Mouse (Mus musculus) CH12.LX (cell line): Measurements from ENCODE around the gene Slc22a15. TPM values are rescaled to one million over a fixed set of nuclear protein-coding genes. Genes with fewer than 3 reads are reported as not detected.
A peak's percentile ranks its signal among the peaks of the same experiment; 100 is the strongest.
"Not testable (repeated sequence)": the region's sequence is repeated elsewhere in the genome, so short reads cannot be mapped to it uniquely, and the experiment has no call there.

ENCODE experiments used
- DNase-seq: peaks from one replicate; pipeline ENCODE4 v3.0.0-alpha.2; 2013; ENCODE audit errors: extremely low read depth
- H3K27ac ChIP-seq: 2 replicates; pipeline ENCODE4 v1.5.1; 2012; ENCODE audit warnings: low read depth, mild to moderate bottlenecking, control low read depth, moderate library complexity; ENCODE audit not compliant: insufficient read depth
- H3K27me3 ChIP-seq: replicated peaks from 2 replicates; pipeline ENCODE3; 2012; ENCODE audit warnings: inconsistent platforms
- H3K36me3 ChIP-seq, 2 experiments: replicated peaks in 1 of 2; 2 replicates each; pipeline versions ENCODE3 to v1.6.1; 2012; ENCODE audit warnings: inconsistent platforms in 1 of 2, low read length in 1 of 2, mild to moderate bottlenecking in 1 of 2, mixed read lengths in 1 of 2, moderate library complexity in 1 of 2; ENCODE audit not compliant: control insufficient read depth in 1 of 2, insufficient read depth in 1 of 2
- H3K4me1 ChIP-seq, 2 experiments: 2 replicates each; pipeline ENCODE4 v1.6.1; 2012; ENCODE audit warnings: inconsistent platforms in 1 of 2, moderate library complexity in 1 of 2; ENCODE audit not compliant: insufficient read depth in 2 of 2, control insufficient read depth in 1 of 2
- H3K4me2 ChIP-seq: 2 replicates; pipeline ENCODE4 v1.6.1; 2012; ENCODE audit warnings: low read depth, mild to moderate bottlenecking, control low read depth; ENCODE audit not compliant: poor library complexity, insufficient read depth, severe bottlenecking
- H3K4me3 ChIP-seq, 3 experiments: fragments of 150-350 bp in 1 of 3; sonication (generic) in 1 of 3; replicated peaks in 1 of 3; 2 replicates each; pipeline versions ENCODE3 to v1.5.1; 2011 to 2012; ENCODE audit warnings: low read depth in 2 of 3, low read length in 2 of 3, mild to moderate bottlenecking in 2 of 3, moderate library complexity in 2 of 3, control low read depth in 1 of 3, improper control_type of control experiment in 1 of 3, inconsistent platforms in 1 of 3, mixed read lengths in 1 of 3; ENCODE audit not compliant: poor library complexity in 1 of 3
- H3K79me2 ChIP-seq: replicated peaks from 2 replicates; pipeline ENCODE4 v1.6.1; 2012; ENCODE audit warnings: mild to moderate bottlenecking, moderate library complexity; ENCODE audit not compliant: control insufficient read depth, poor library complexity, insufficient read depth, severe bottlenecking; ENCODE audit errors: extremely low read depth
- H3K9ac ChIP-seq: 2 replicates; pipeline ENCODE4 v1.6.1; 2012; ENCODE audit warnings: low read depth, mild to moderate bottlenecking, control low read depth, moderate library complexity; ENCODE audit not compliant: insufficient read depth
- H3K9me3 ChIP-seq: replicated peaks from 2 replicates; pipeline ENCODE3; 2012; ENCODE audit warnings: low read length, inconsistent platforms, mixed read lengths
- BHLHE40 ChIP-seq: IDR thresholded peaks from 2 replicates; pipeline ENCODE4 v1.6.1; 2011; ENCODE audit warnings: mild to moderate bottlenecking, low read depth, low read length, improper control_type of control experiment
- CHD2 ChIP-seq: IDR thresholded peaks from 2 replicates; pipeline ENCODE4 v1.6.1; 2011; ENCODE audit warnings: low read length, improper control_type of control experiment
- CTCF ChIP-seq, 2 experiments: IDR thresholded peaks in 1 of 2; conservative IDR thresholded peaks in 1 of 2; 2 replicates each; pipeline ENCODE4 v1.5.1; 2011 to 2012; ENCODE audit warnings: low read depth in 2 of 2, low read length in 2 of 2, improper control_type of control experiment in 1 of 2, inconsistent platforms in 1 of 2, mild to moderate bottlenecking in 1 of 2, moderate library complexity in 1 of 2
- EP300 ChIP-seq: IDR thresholded peaks from 2 replicates; pipeline ENCODE4 v1.6.1; 2011; ENCODE audit warnings: low read length, improper control_type of control experiment
- IRF4 ChIP-seq: IDR thresholded peaks from 2 replicates; pipeline ENCODE4 v1.6.1; 2014; ENCODE audit warnings: low read depth, mild to moderate bottlenecking, inconsistent platforms, low read length, improper control_type of control experiment
- JUN ChIP-seq: IDR thresholded peaks from 2 replicates; pipeline ENCODE4 v1.6.1; 2011; ENCODE audit warnings: low read depth, mild to moderate bottlenecking, low read length, improper control_type of control experiment, moderate library complexity; ENCODE audit not compliant: insufficient read depth
- JUND ChIP-seq: conservative IDR thresholded peaks from 2 replicates; pipeline ENCODE4 v1.6.1; 2011; ENCODE audit warnings: low read depth, low read length, improper control_type of control experiment
- KAT2A ChIP-seq: IDR thresholded peaks from 2 replicates; pipeline ENCODE4 v1.6.1; 2012; ENCODE audit warnings: low read length, improper control_type of control experiment, inconsistent platforms; ENCODE audit not compliant: insufficient replicate concordance
- MAX ChIP-seq: IDR thresholded peaks from 2 replicates; pipeline ENCODE4 v1.6.1; 2011; ENCODE audit warnings: low read length, improper control_type of control experiment
- MXI1 ChIP-seq: IDR thresholded peaks from 2 replicates; pipeline ENCODE4 v1.6.1; 2011; ENCODE audit warnings: mild to moderate bottlenecking, low read depth, low read length, improper control_type of control experiment
- MYC ChIP-seq: IDR thresholded peaks from 2 replicates; pipeline ENCODE4 v1.6.1; 2011; ENCODE audit warnings: low read depth, mild to moderate bottlenecking, improper control_type of control experiment, low read length
- NRF1 ChIP-seq: IDR thresholded peaks from 2 replicates; pipeline ENCODE4 v1.6.1; 2014; ENCODE audit warnings: low read depth, mild to moderate bottlenecking, inconsistent platforms, low read length, improper control_type of control experiment, moderate library complexity
- POLR2AphosphoS2 ChIP-seq: IDR thresholded peaks from 2 replicates; pipeline ENCODE4 v1.6.1; 2011; ENCODE audit warnings: low read depth, low read length, improper control_type of control experiment
- RAD21 ChIP-seq: IDR thresholded peaks from 2 replicates; pipeline ENCODE4 v1.6.1; 2011; ENCODE audit warnings: low read depth, mild to moderate bottlenecking, low read length, improper control_type of control experiment, moderate library complexity
- SMC3 ChIP-seq: IDR thresholded peaks from 2 replicates; pipeline ENCODE4 v1.6.1; 2011; ENCODE audit warnings: low read depth, low read length, improper control_type of control experiment
- TBP ChIP-seq: conservative IDR thresholded peaks from 2 replicates; pipeline ENCODE4 v1.6.1; 2011; ENCODE audit warnings: low read depth, low read length, improper control_type of control experiment
- TCF12 ChIP-seq: IDR thresholded peaks from 2 replicates; pipeline ENCODE4 v1.6.1; 2014; ENCODE audit warnings: low read depth, mild to moderate bottlenecking, inconsistent platforms, low read length, improper control_type of control experiment
- ZC3H11A ChIP-seq: IDR thresholded peaks from 2 replicates; pipeline ENCODE4 v1.6.1; 2012; ENCODE audit warnings: low read depth, mild to moderate bottlenecking, inconsistent platforms, low read length, improper control_type of control experiment
- dilution Hi-C: fragments of 300-500 bp; cut with MboI; formaldehyde crosslinking; loops from 2 replicates; pipeline ENCODE4 v1.14.3; 2020; ENCODE audit warnings: low sequenced_read_pairs; ENCODE audit not compliant: extremely low pct_unique_long_range_greater_than_20kb, extremely low pct_ligation_motif_present
- in situ Hi-C: fragments of 300-500 bp; cut with MboI; formaldehyde crosslinking; loops from 3 replicates; pipeline ENCODE4 v1.14.3; 2019; ENCODE audit warnings: low sequenced_read_pairs, low pct_ligation_motif_present, low pct_unique_long_range_greater_than_20kb, mixed read lengths
- polyA plus RNA-seq: library from polyadenylated mRNA; unstranded; fragments of >175 nt; gene quantifications from 2 replicates; pipeline ENCODE4 v1.2.1, GENCODE M21; 2012; ENCODE audit warnings: low read depth; ENCODE audit not compliant: insufficient read length
- total RNA-seq, 2 experiments: library from RNA; depleted of rRNA; stranded (reverse); fragments of 300-350 nt in 1 of 2; fragments of >200 nt in 1 of 2; gene quantifications; 2 replicates each; pipeline ENCODE4 v1.2.3; 2012 to 2014

Slc22a15 gene
- total and polyA plus RNA-seq, 3 experiments, result 1.8 to 7.6 (median 4.5) TPM

DNA sequence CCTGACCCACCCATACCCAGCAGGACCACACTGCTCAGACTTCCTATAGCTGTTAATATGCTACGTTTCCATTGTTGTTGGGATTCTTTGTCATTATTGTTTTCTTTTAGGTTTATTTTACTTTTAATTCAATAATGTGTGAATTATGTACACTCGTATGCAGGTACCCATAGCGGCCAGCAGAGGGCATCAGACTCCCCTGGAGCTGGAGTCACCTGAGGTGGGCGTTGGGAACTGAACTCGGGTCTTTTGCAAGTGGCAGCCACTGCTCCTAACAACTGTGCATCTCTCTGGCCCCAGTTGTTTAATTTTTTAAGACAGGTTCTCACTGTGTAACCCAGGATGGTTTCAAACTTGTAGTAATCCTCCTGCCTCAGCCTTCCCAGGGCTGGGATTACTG lies 102.2 kb downstream of the Slc22a15 start:
- Histone ChIP-seq H3K27me3 (no peaks in the 10 kb centered on the region), H3K4me2 (no peak overlapping the region), H3K4me1 (peaks cover 15 to 26% of the 10 kb centered on the region in 2 experiments), H3K79me2 (no peaks in the 10 kb centered on the region), H3K27ac (no peak overlapping the region), H3K4me3 (no peak overlapping the region), H3K36me3 (peaks cover 0 to 31% of the 10 kb centered on the region in 2 experiments), H3K9ac (no peak overlapping the region)
- dilution Hi-C loops, result no loop called here
- no peak for TF ChIP-seq ZC3H11A
- no peak for TF ChIP-seq TBP
- peak; percentile 51 for TF ChIP-seq SMC3
- TF ChIP-seq POLR2AphosphoS2, result no peak
- TF ChIP-seq RAD21, result peak; percentile 35
- TF ChIP-seq MAX, result no peak
- no peak for TF ChIP-seq BHLHE40
- TF ChIP-seq IRF4, result no peak
- TF ChIP-seq CTCF (conservative IDR thresholded peaks at IDR 0.05 in 1 of 2, IDR thresholded peaks at IDR 0.05 in 1 of 2; ENCODE audit: low read depth in 2 of 2, low read length in 2 of 2), result peak; percentile 31 to 59; a peak in 3 of 4 replicates
- TF ChIP-seq NRF1, result no peak
- TF ChIP-seq CHD2, result no peak
- TF ChIP-seq, all 38 proteins: peak for 3
- DNase-seq, result no peak
- in situ Hi-C loops, result loop anchor here (25.0 kb wide), 2 partner anchors 510 to 860 kb away; partner anchors contain the start of gene Ttf2
- no peaks in the 10 kb centered on the region for H3K9me3 ChIP-seq

- H3K4me3 ChIP-seq, H3K4me2 ChIP-seq, H3K27ac ChIP-seq, H3K27me3 ChIP-seq, H3K9ac ChIP-seq, H3K9me3 ChIP-seq, DNase-seq, H3K79me2 ChIP-seq, dilution Hi-C loops: not testable (repeated sequence)
- H3K4me1 ChIP-seq, result peaks cover 8 to 15% of the 10 kb centered on the region in 2 experiments
- TF ChIP-seq JUN (peak; percentile 22; the same call in 1 of the 2 replicates), EP300 (peak; percentile 59; the same call in 1 of the 2 replicates), TCF12 (peak; percentile 38; the same call in 1 of the 2 replicates), JUND (peak; percentile 27; the same call in 1 of the 2 replicates), IRF4 (peak; percentile 84)
- in situ Hi-C loops, result loop anchor here (25.0 kb wide), 2 partner anchors 508 to 858 kb away; partner anchors contain the start of gene Ttf2
- H3K36me3 ChIP-seq, result peaks cover 0 to 27% of the 10 kb centered on the region in 2 experiments
Measured at GRCm38 (mm10) chr3:101820708-101821107, 103.5 kb downstream of the Slc22a15 start.

- TF ChIP-seq MXI1 (no peak), MYC (no peak), KAT2A (no peak)
- TF ChIP-seq, all 38 proteins: peak for 0
- Histone ChIP-seq H3K79me2 (no peaks in the 10 kb centered on the region), H3K27ac (no peak overlapping the region), H3K4me2 (no peak overlapping the region), H3K9me3 (no peaks in the 10 kb centered on the region), H3K9ac (no peak overlapping the region), H3K4me3 (no peak overlapping the region), H3K27me3 (no peaks in the 10 kb centered on the region), H3K36me3 (peaks cover 0 to 30% of the 10 kb centered on the region in 2 experiments), H3K4me1 (peaks cover 11 to 24% of the 10 kb centered on the region in 2 experiments)
- dilution Hi-C loops (no loop called here), in situ Hi-C loops (loop anchor here (25.0 kb wide), 2 partner anchors 504 to 854 kb away; partner anchors contain the start of gene Ttf2)
- DNase-seq, result no peak
Measured at GRCm38 (mm10) chr3:101816006-101816405, 108.2 kb downstream of the Slc22a15 start.
